Mouse (Mus musculus) stomach, embryonic 14.5 days (tissue): ENCODE results near the gene Oasl1. TPM values are rescaled to one million over a fixed set of nuclear protein-coding genes. Genes with fewer than 3 reads are reported as not detected.
"Not testable (repeated sequence)": the region's sequence is repeated elsewhere in the genome, so short reads cannot be mapped to it uniquely, and the experiment has no call there.

Experiments used
- ATAC-seq: fragments of 200-750 bp; cut with Nextera tagmentation; 2 replicates; pipeline ENCODE4 v1.8.0; 2017; ENCODE audit warnings: low read depth, moderate TSS enrichment; ENCODE audit not compliant: insufficient number of reproducible peaks, insufficient read depth, low FRiP score
- H3K27ac ChIP-seq: fragments of 300-500 bp; sonication (generic); 2 replicates; pipeline ENCODE4 v1.5.1; 2014; ENCODE audit warnings: mild to moderate bottlenecking, low read length, moderate library complexity, mixed read lengths
- H3K27me3 ChIP-seq: fragments of 300-500 bp; sonication (generic); 2 replicates; pipeline ENCODE4 v1.6.1; 2014; ENCODE audit warnings: low read length, control low read depth, mixed read lengths; ENCODE audit not compliant: control insufficient read depth, insufficient read depth
- H3K36me3 ChIP-seq: fragments of 300-500 bp; sonication (generic); 2 replicates; pipeline ENCODE4 v1.6.1; 2014; ENCODE audit warnings: mild to moderate bottlenecking, control low read depth, low read length, moderate library complexity, mixed read lengths; ENCODE audit not compliant: control insufficient read depth, insufficient read depth
- H3K4me1 ChIP-seq: fragments of 300-500 bp; sonication (generic); 2 replicates; pipeline ENCODE4 v1.6.1; 2014; ENCODE audit warnings: low read length, control low read depth, mixed read lengths; ENCODE audit not compliant: control insufficient read depth, insufficient read depth
- H3K4me2 ChIP-seq: fragments of 300-500 bp; sonication (generic); replicated peaks from 2 replicates; pipeline ENCODE4 v1.6.1; 2014; ENCODE audit warnings: low read depth, low read length, control low read depth
- H3K4me3 ChIP-seq: fragments of 300-500 bp; sonication (generic); 2 replicates; pipeline ENCODE4 v1.5.1; 2014; ENCODE audit warnings: low read depth, low read length, control low read depth
- H3K9ac ChIP-seq: fragments of 300-500 bp; sonication (generic); replicated peaks from 2 replicates; pipeline ENCODE4 v1.6.1; 2014; ENCODE audit warnings: low read depth, mild to moderate bottlenecking, control low read depth, low read length, moderate library complexity, mixed read lengths
- H3K9me3 ChIP-seq: fragments of 300-500 bp; sonication (generic); 2 replicates; pipeline ENCODE4 v1.6.1; 2016; ENCODE audit warnings: low read depth, low read length, control low read depth; ENCODE audit not compliant: control insufficient read depth
- WGBS: fragments of 180-500 bp; shearing (Covaris S2); extraction: QIAGEN DNeasy Blood & Tissue Kit; methylation state at CpG from one replicate; pipeline ENCODE4 v1.1.7; 2014; 5-methylcytosine and 5-hydroxymethylcytosine counted together
- polyA plus RNA-seq: library from polyadenylated mRNA; unstranded; fragments of >200 nt; fragmentation: Nextera tagmentation; extraction: Ambion mirVana; gene quantifications from 2 replicates; pipeline ENCODE4 v1.2.1, GENCODE M21; 2014

Oasl1 gene
- 0.57 and 0.75 TPM in 2 replicates for polyA plus RNA-seq

GRCm38 (mm10) chr5:114922998-114923473 is at the start of gene Oasl1:
Oasl1 (plus strand) TSS chr5:114923240.
- H3K9me3 ChIP-seq = peaks cover 4% of the 10 kb centered on the region
- H3K9ac ChIP-seq = peak within 1 kb of the TSS; percentile 21; the same call in 1 of the 2 replicates
- no peaks in the 10 kb centered on the region for H3K27me3 ChIP-seq
- 23% methylated on average over 15 of the region's 15 CpGs for WGBS
- ATAC-seq = 0 out of 2 replicates have a peak, but pooled peaks have one; percentile 30
- peak within 1 kb of the TSS; percentile 31 for H3K4me3 ChIP-seq
- no peak within 1 kb of the TSS for H3K27ac ChIP-seq
- H3K4me2 ChIP-seq = peak within 1 kb of the TSS; percentile 54
- peaks cover 3% of the 10 kb centered on the region; the same call in 1 of the 2 replicates for H3K4me1 ChIP-seq
- H3K36me3 ChIP-seq = no peaks in the 10 kb centered on the region

GRCm38 (mm10) chr5:114875858-114876257 is 47.2 kb upstream of the Oasl1 start:
- Histone ChIP-seq H3K9ac (no peak overlapping the region), H3K36me3 (no peaks in the 10 kb centered on the region), H3K4me3 (no peak overlapping the region), H3K9me3 (no peaks in the 10 kb centered on the region), H3K27me3 (no peaks in the 10 kb centered on the region), H3K4me1 (0 out of 2 replicates have a peak, but pooled peaks cover 4% of the 10 kb centered on the region), H3K4me2 (no peak overlapping the region), H3K27ac (no peak overlapping the region)
- WGBS = 45% methylated on average over 6 of the region's 6 CpGs
- ATAC-seq = 0 out of 2 replicates have a peak, but pooled peaks have one; percentile 42

- Histone ChIP-seq H3K27ac (no peak overlapping the region), H3K4me3 (no peak overlapping the region), H3K36me3 (no peaks in the 10 kb centered on the region), H3K27me3 (no peaks in the 10 kb centered on the region), H3K9me3 (no peaks in the 10 kb centered on the region), H3K4me1 (0 out of 2 replicates have a peak, but pooled peaks cover 4% of the 10 kb centered on the region), H3K4me2 (no peak overlapping the region), H3K9ac (no peak overlapping the region)
- no peak for ATAC-seq
- WGBS = 46% methylated on average over 6 of the region's 6 CpGs
Measured at GRCm38 (mm10) chr5:114876331-114876730, 46.7 kb upstream of the Oasl1 start.

GRCm38 (mm10) chr5:114877487-114877886 is 45.6 kb upstream of the Oasl1 start:
- no peak for ATAC-seq
- H3K36me3 ChIP-seq = no peaks in the 10 kb centered on the region
- H3K9ac ChIP-seq = no peak overlapping the region
- H3K9me3 ChIP-seq = no peaks in the 10 kb centered on the region
- H3K27me3 ChIP-seq = no peaks in the 10 kb centered on the region
- 0 out of 2 replicates have a peak, but pooled peaks cover 4% of the 10 kb centered on the region for H3K4me1 ChIP-seq
- no peak overlapping the region for H3K4me3 ChIP-seq
- WGBS = 62% methylated on average over 7 of the region's 7 CpGs
- no peak overlapping the region for H3K4me2 ChIP-seq
- no peak overlapping the region for H3K27ac ChIP-seq

GRCm38 (mm10) chr5:114879399-114879798 is 43.6 kb upstream of the Oasl1 start:
- H3K4me3 ChIP-seq = no peak overlapping the region
- no peak overlapping the region for H3K27ac ChIP-seq
- H3K9ac ChIP-seq = no peak overlapping the region
- H3K36me3 ChIP-seq = no peaks in the 10 kb centered on the region
- H3K9me3 ChIP-seq = no peaks in the 10 kb centered on the region
- WGBS = 42% methylated on average over 13 of the region's 13 CpGs
- H3K27me3 ChIP-seq = no peaks in the 10 kb centered on the region
- H3K4me1 ChIP-seq = 0 out of 2 replicates have a peak, but pooled peaks cover 4% of the 10 kb centered on the region
- no peak for ATAC-seq
- no peak overlapping the region for H3K4me2 ChIP-seq

- H3K9me3 ChIP-seq, H3K9ac ChIP-seq, H3K4me2 ChIP-seq, H3K4me1 ChIP-seq, H3K36me3 ChIP-seq, H3K27me3 ChIP-seq, H3K4me3 ChIP-seq, H3K27ac ChIP-seq, ATAC-seq: not testable (repeated sequence)
- 88% methylated on average over 6 of the region's 7 CpGs for WGBS
Measured at GRCm38 (mm10) chr5:114882319-114882718, 40.7 kb upstream of the Oasl1 start.

GRCm38 (mm10) chr5:114883022-114883421 is 40.0 kb upstream of the Oasl1 start:
- WGBS = 80% methylated on average over 11 of the region's 11 CpGs
- Histone ChIP-seq H3K9me3 (no peaks in the 10 kb centered on the region), H3K27ac (no peak overlapping the region), H3K4me1 (0 out of 2 replicates have a peak, but pooled peaks cover 4% of the 10 kb centered on the region), H3K27me3 (no peaks in the 10 kb centered on the region), H3K4me3 (no peak overlapping the region), H3K36me3 (no peaks in the 10 kb centered on the region), H3K9ac (no peak overlapping the region), H3K4me2 (no peak overlapping the region)
- ATAC-seq = no peak

- Histone ChIP-seq H3K27ac (no peak overlapping the region), H3K4me1 (no peaks in the 10 kb centered on the region), H3K9ac (no peak overlapping the region), H3K4me2 (no peak overlapping the region), H3K9me3 (no peaks in the 10 kb centered on the region), H3K36me3 (no peaks in the 10 kb centered on the region), H3K4me3 (no peak overlapping the region), H3K27me3 (no peaks in the 10 kb centered on the region)
- ATAC-seq = no peak
- WGBS = 82% methylated on average over 6 of the region's 6 CpGs
Measured at GRCm38 (mm10) chr5:114886801-114887200, 36.2 kb upstream of the Oasl1 start.

- 69% methylated on average over 2 of the region's 2 CpGs for WGBS
- Histone ChIP-seq H3K4me1 (no peaks in the 10 kb centered on the region), H3K36me3 (no peaks in the 10 kb centered on the region), H3K27ac (no peak overlapping the region), H3K9me3 (no peaks in the 10 kb centered on the region), H3K9ac (no peak overlapping the region), H3K4me3 (no peak overlapping the region), H3K27me3 (no peaks in the 10 kb centered on the region), H3K4me2 (no peak overlapping the region)
- no peak for ATAC-seq
Measured at GRCm38 (mm10) chr5:114888995-114889394, 34.0 kb upstream of the Oasl1 start.
